Mouse (Mus musculus) kidney, postnatal 36 days (tissue): Measurements from ENCODE around the gene Nrde2.
"Not testable (repeated sequence)": the region's sequence is repeated elsewhere in the genome, so short reads cannot be mapped to it uniquely, and the experiment has no call there.

Experiments used
- DNase-seq, 2 experiments: peaks; one replicate each; pipeline ENCODE4 v3.0.0; 2021 to 2022; ENCODE audit warnings: mixed read lengths in 2 of 2

Nrde2 gene

GRCm38 (mm10) chr12:100159261-100159975 is at the start of gene Nrde2:
TSS of gene Nrde2 (minus strand) at chr12:100159653.
- DNase-seq, result peak; percentile 93 to 95

GRCm38 (mm10) chr12:100206926-100207325 is 47.5 kb upstream of the Nrde2 start:
- peak in 1 of 2 experiments; percentile 26 for DNase-seq

GRCm38 (mm10) chr12:100206521-100206920 is 47.1 kb upstream of the Nrde2 start:
- no peak for DNase-seq

- DNase-seq, result no peak
Measured at GRCm38 (mm10) chr12:100205156-100205555, 45.7 kb upstream of the Nrde2 start.

GRCm38 (mm10) chr12:100203759-100204158 is 44.3 kb upstream of the Nrde2 start:
- no peak for DNase-seq

GRCm38 (mm10) chr12:100201838-100202237 is 42.4 kb upstream of the Nrde2 start:
- peak; percentile 96 for DNase-seq

- no peak for DNase-seq
Measured at GRCm38 (mm10) chr12:100201363-100201711, 41.9 kb upstream of the Nrde2 start.

GRCm38 (mm10) chr12:100200645-100201362 is 41.4 kb upstream of the Nrde2 start:
- no peak for DNase-seq

GRCm38 (mm10) chr12:100199891-100200644 is 40.6 kb upstream of the Nrde2 start:
- DNase-seq, result peak; percentile 57 to 79

GRCm38 (mm10) chr12:100198967-100199660 is 39.7 kb upstream of the Nrde2 start, which contains the start of gene Calm1:
TSS of gene Calm1 (plus strand) at chr12:100199435.
- DNase-seq, result peak; percentile 92 to 96

GRCm38 (mm10) chr12:100196786-100197185 is 37.3 kb upstream of the Nrde2 start:
- no peak for DNase-seq

- DNase-seq, result no peak
Measured at GRCm38 (mm10) chr12:100194181-100194580, 34.7 kb upstream of the Nrde2 start.

GRCm38 (mm10) chr12:100190802-100191201 is 31.3 kb upstream of the Nrde2 start:
- DNase-seq, result no peak

GRCm38 (mm10) chr12:100187756-100188430 is 28.4 kb upstream of the Nrde2 start:
- DNase-seq, result peak; percentile 54 to 65

GRCm38 (mm10) chr12:100187013-100187755 is 27.7 kb upstream of the Nrde2 start:
- DNase-seq, result peak; percentile 99 to 100

GRCm38 (mm10) chr12:100186376-100186775 is 26.9 kb upstream of the Nrde2 start:
- peak; percentile 27 to 43 for DNase-seq

GRCm38 (mm10) chr12:100185897-100186296 is 26.4 kb upstream of the Nrde2 start:
- no peak for DNase-seq

- DNase-seq, result not testable (repeated sequence)
Measured at GRCm38 (mm10) chr12:100184976-100185375, 25.5 kb upstream of the Nrde2 start.

- DNase-seq, result no peak
Measured at GRCm38 (mm10) chr12:100183970-100184369, 24.5 kb upstream of the Nrde2 start.

- DNase-seq, result no peak
Measured at GRCm38 (mm10) chr12:100182676-100183075, 23.2 kb upstream of the Nrde2 start.

GRCm38 (mm10) chr12:100180802-100181201 is 21.3 kb upstream of the Nrde2 start:
- no peak for DNase-seq
